16 mouse cellular contexts compared by ENCODE assay signal in genomic region chr3:79416944-79417680, GRCm38 (mm10).
DNase-seq lines count a peak whose midpoint lies in the region; ATAC-seq lines count a peak whose summit lies in the region.
"Had no signal": no experiment of that assay in that cellular context is flagged by ENCODE, and none has a peak within 500 bp of the region (broad histone marks: within the 10 kb centered on the region; RNA-seq: fewer than 3 reads in every experiment).

No protein-coding gene starts in this region.

- H3K4me2 ChIP-seq in neural tube, embryonic 11.5 days (ENCODE audit: low read depth), result no peak overlapping the region
- H3K4me2 ChIP-seq in forebrain, embryonic 14.5 days (ENCODE audit: low read length), result peak overlapping the region; percentile 3; the same call in 1 of the 2 replicates
- H3K4me2 ChIP-seq: limb, embryonic 12.5 days had no signal

- ATAC-seq in neural tube, embryonic 11.5 days (ENCODE audit: insufficient read depth, low FRiP score, low TSS enrichment), result peak; percentile 91
- peak; percentile 94 for ATAC-seq in forebrain, embryonic 14.5 days
- no peak for ATAC-seq in erythroid progenitor cell, adult 5-6 weeks (replicated peaks; ENCODE audit: low FRiP score, poor library complexity, severe bottlenecking)

- DNase-seq in neural tube, embryonic 11.5 days (ENCODE audit: low spot score), result peak; percentile 43
- no peak for DNase-seq in neural tube, embryonic 10.5 days (ENCODE audit: extremely low spot score, low spot score)
- peak; percentile 95 for DNase-seq in forebrain, embryonic 14.5 days (ENCODE audit: low spot score)
- DNase-seq in midbrain, embryonic 10.5 days (ENCODE audit: low spot score), result peak; percentile 41
- DNase-seq in gastrocnemius, postnatal 4 days (ENCODE audit: low spot score in 2 of 2), result no peak
- DNase-seq in lung, postnatal 10 days, result no peak
- no peak for DNase-seq in right cerebral cortex, postnatal 36 days (ENCODE audit: low spot score in 2 of 2)
- DNase-seq: adrenal gland, adult 8-10 months; cerebellum, adult 11-12 months; heart, postnatal 36 days; layer of hippocampus, adult 9-11 months; right cerebral cortex, postnatal 25 days had no signal

- peak overlapping the region; percentile 35; the same call in 1 of the 2 replicates for H3K27ac ChIP-seq in neural tube, embryonic 11.5 days (ENCODE audit: low read depth, low read length)
- H3K27ac ChIP-seq in forebrain, embryonic 14.5 days (ENCODE audit: low read depth, low read length), result peak overlapping the region; percentile 82
- H3K27ac ChIP-seq in midbrain, embryonic 10.5 days (replicated peaks), result peak overlapping the region; percentile 82
- H3K27ac ChIP-seq: limb, embryonic 12.5 days had no signal

- H3K4me1 ChIP-seq in neural tube, embryonic 11.5 days (ENCODE audit: control insufficient read depth, insufficient read depth, low read length), result 0 out of 2 replicates have a peak, but pooled peaks cover 3% of the 10 kb centered on the region
- peaks cover 13% of the 10 kb centered on the region for H3K4me1 ChIP-seq in forebrain, embryonic 14.5 days (ENCODE audit: control insufficient read depth, insufficient read depth, low read length)
- peaks cover 23% of the 10 kb centered on the region for H3K4me1 ChIP-seq in midbrain, embryonic 10.5 days
- H3K4me1 ChIP-seq: limb, embryonic 12.5 days had no signal

- no peaks in the 10 kb centered on the region for H3K27me3 ChIP-seq in neural tube, embryonic 11.5 days (ENCODE audit: control insufficient read depth, insufficient read depth, low read length)
- no peaks in the 10 kb centered on the region for H3K27me3 ChIP-seq in forebrain, embryonic 14.5 days (replicated peaks; ENCODE audit: control insufficient read depth, insufficient read depth, low read length)
- no peaks in the 10 kb centered on the region for H3K27me3 ChIP-seq in midbrain, embryonic 10.5 days (ENCODE audit: low read depth, poor library complexity, severe bottlenecking)
- H3K27me3 ChIP-seq: limb, embryonic 12.5 days had no signal

- 43% methylated on average over 4 of the region's 4 CpGs for WGBS in neural tube, embryonic 11.5 days
- WGBS in forebrain, embryonic 14.5 days, result 7% methylated on average over 4 of the region's 4 CpGs
- 38% methylated on average over 4 of the region's 4 CpGs for WGBS in midbrain, embryonic 10.5 days

- H3K4me3 ChIP-seq in neural tube, embryonic 11.5 days (ENCODE audit: low read depth, low read length), result no peak overlapping the region
- H3K4me3 ChIP-seq in forebrain, embryonic 14.5 days (ENCODE audit: low read depth, low read length), result no peak overlapping the region
- peak overlapping the region; percentile 24; the same call in 1 of the 2 replicates for H3K4me3 ChIP-seq in midbrain, embryonic 10.5 days
- H3K4me3 ChIP-seq: erythroblast, embryonic 14.5 days; limb, embryonic 12.5 days; myocyte had no signal

- H3K36me3 ChIP-seq in neural tube, embryonic 11.5 days (ENCODE audit: control insufficient read depth, insufficient read depth, low read length), result no peaks in the 10 kb centered on the region
- no peaks in the 10 kb centered on the region for H3K36me3 ChIP-seq in forebrain, embryonic 14.5 days (ENCODE audit: control insufficient read depth, insufficient read depth, low read length)
- no peaks in the 10 kb centered on the region for H3K36me3 ChIP-seq in midbrain, embryonic 10.5 days
- H3K36me3 ChIP-seq: limb, embryonic 12.5 days had no signal

- H3K9me3 ChIP-seq in neural tube, embryonic 11.5 days (ENCODE audit: control insufficient read depth, low read length), result no peaks in the 10 kb centered on the region
- H3K9me3 ChIP-seq in forebrain, embryonic 14.5 days (replicated peaks; ENCODE audit: control insufficient read depth, low read length), result no peaks in the 10 kb centered on the region
- H3K9me3 ChIP-seq in midbrain, embryonic 10.5 days (replicated peaks), result no peaks in the 10 kb centered on the region
- H3K9me3 ChIP-seq: limb, embryonic 12.5 days had no signal

- H3K9ac ChIP-seq in neural tube, embryonic 11.5 days (ENCODE audit: low read length), result no peak overlapping the region
- no peak overlapping the region for H3K9ac ChIP-seq in forebrain, embryonic 14.5 days (ENCODE audit: low read length)
- H3K9ac ChIP-seq: limb, embryonic 12.5 days had no signal

Comparison
In these comparisons a context has a peak if more than half of its experiments do, and no peak if none do; other contexts are left out.
1. DNase-seq: peak in neural tube, embryonic 11.5 days (single experiment), forebrain, embryonic 14.5 days (single experiment) and midbrain, embryonic 10.5 days (single experiment); none in neural tube, embryonic 10.5 days (single experiment), gastrocnemius, postnatal 4 days (0 of 2), lung, postnatal 10 days (single experiment) and right cerebral cortex, postnatal 36 days (0 of 2).
2. Peak in every context shown above with its lines, with median percentiles within 50 percentile points of each other: H3K27ac ChIP-seq.